Mouse (Mus musculus) adrenal gland, postnatal 4 days (tissue): ENCODE measurements at regions not wholly inside any gene's neighbourhood (a gene's known extent, or its start where the extent isn't known, plus 50 kb on each side); places are given as distances from the start of the nearest gene placed in this dataset.
A peak's percentile ranks its signal among the peaks of the same experiment; 100 is the strongest.

Experiments used
- DNase-seq, 2 experiments: peaks; one replicate each; pipeline ENCODE4 v3.0.0; 2021 to 2022; ENCODE audit warnings: low spot score in 2 of 2, mixed read lengths in 2 of 2

DNA sequence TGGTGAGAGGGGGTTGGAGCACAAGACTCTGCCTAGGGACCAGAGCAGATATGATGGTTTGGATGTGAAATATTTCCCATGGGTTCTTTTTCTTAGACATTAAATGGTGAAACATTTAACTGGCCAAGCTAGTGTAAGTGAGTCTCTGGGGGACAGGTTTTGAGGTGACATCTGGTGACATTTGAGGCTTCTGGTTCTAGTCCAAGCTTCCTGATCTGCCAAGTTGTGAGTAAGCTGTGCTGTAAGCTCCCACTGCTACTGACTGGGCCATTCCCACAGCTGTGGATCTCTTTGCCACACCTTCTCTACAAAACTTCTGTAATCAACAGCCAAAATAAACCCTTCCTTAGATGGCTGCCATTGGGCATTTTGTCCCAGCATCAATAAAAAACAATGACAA lies 264.4 kb downstream of the Cbln1 start:
- no peak for DNase-seq

DNA sequence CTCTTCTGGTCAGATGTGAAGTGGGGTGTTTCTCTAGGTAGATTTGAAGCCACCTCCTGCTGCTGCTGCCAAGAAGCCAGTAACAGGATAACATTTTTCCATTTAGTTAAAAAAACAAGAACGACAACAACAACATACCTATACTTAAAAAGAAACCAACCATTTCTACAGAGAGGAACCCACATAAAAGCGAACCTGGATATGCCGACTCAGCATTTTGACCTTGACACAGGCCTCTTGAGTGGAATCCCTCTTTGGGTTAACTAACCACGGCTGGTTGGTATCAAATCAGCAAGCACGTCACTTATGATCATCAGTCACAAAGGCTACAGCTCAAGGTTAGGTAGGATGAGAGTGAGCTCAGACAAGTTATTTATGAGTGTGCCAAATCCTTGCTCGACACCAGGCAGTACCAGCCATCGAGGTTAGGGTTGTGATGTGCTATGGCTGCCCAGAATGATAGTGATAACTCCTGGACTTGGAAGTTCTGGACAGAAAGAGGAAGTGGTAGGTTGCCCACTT lies 269.7 kb downstream of the Cbln1 start:
- no peak for DNase-seq

DNA sequence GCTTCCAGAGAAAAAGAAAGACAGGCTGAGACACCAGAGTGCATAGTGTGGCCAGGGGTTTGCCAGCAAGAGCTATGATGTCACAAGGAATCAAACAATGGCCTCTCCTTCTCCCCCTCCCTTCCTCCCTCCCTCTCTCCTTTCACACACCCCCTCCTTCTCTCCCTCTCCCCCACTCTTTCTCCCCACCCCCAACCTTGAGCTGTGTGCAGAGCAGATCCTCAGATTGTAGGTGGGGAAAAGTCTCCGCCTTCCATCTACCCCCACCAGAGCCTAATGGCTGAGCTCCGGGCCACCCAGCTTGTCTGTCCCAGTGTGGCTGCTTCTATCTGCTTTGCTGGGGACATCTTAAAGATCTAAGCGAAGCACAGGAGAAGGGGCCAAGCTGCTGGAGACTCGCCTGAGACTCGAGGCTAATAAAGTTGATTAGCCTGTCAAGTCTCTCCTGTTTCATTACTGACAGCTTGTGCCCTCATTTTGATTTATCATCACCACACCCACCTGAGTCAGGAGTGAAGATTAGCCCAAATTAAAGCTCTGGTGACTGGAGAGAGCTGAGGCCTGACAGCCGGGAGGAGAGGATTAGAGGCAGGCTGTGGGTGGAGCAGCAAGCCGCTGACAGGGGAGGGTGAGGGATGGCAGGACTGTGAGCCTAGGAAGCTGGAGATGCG lies 272.8 kb downstream of the Cbln1 start:
- no peak for DNase-seq

DNA sequence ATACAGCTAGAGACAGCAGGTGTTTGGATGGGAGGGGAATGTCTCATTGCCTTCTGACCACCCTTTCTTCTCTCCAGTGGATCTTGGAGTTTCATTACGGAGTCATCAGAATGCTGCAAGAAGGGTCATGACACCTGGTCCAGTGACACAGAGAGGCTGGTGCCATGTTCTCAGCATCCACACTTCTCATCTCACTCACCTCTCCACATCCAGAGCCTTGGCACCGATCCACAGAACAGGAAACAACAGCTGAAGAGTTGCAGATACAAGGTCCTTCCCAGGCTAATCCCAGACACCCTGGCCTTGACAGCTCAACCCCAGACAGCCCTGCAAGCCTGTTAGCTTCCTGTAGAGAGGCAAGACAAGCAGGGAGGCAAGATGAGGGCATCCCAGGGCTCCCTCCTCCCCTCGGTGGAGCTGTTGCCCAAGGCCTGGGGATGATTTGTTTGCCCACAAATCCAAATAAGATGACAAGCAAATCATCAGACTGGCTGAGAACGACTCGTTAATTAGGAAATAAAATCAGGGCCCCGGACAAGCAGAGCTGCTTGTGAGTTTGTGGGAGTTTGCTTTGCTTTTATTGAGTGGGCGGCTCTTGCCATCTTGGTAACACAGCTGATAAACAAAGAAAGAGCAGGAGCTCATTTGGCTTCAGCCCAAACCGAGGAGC lies 274.4 kb downstream of the Cbln1 start:
- DNase-seq: peak in 1 of 2 experiments; percentile 6

DNA sequence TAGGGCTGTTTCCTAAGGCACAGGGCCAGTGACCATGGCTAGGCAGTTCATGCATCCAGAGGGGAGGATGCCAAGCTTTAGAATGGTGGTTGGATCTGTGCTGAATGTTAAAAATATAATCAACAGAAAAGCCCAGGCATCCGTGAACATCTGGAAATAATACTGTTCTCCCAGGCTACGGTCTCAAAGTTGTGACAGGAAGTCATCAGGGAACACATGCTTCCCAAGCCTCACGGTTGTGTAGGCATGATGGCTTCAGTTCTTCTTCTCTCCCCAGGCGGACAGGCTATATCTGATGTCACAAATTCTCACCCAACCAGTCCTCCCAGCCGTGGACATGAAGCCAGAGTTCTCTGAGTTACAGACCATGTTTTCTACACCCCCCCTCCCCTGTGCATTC lies 275.4 kb downstream of the Cbln1 start:
- no peak for DNase-seq

DNA sequence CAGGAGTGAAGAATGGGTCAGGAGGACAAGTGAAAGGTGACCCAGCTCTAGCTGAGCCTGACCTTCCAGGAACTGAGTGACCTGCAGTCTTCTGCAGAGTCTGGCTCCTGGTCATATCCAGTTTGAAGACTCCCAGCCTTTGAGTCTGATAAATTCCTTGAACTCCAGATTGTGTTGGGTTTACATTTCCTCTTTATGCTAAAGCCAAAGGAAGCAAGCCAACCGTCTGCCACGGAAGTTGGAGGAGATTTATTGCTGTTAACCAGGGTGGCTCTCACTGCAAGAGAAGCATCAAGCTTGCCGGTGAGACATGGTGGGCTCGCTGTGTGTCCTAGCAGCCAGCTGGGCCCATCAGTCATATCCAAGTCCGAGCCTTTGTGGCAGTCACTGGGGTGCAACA lies 276.4 kb downstream of the Cbln1 start:
- no peak for DNase-seq

DNA sequence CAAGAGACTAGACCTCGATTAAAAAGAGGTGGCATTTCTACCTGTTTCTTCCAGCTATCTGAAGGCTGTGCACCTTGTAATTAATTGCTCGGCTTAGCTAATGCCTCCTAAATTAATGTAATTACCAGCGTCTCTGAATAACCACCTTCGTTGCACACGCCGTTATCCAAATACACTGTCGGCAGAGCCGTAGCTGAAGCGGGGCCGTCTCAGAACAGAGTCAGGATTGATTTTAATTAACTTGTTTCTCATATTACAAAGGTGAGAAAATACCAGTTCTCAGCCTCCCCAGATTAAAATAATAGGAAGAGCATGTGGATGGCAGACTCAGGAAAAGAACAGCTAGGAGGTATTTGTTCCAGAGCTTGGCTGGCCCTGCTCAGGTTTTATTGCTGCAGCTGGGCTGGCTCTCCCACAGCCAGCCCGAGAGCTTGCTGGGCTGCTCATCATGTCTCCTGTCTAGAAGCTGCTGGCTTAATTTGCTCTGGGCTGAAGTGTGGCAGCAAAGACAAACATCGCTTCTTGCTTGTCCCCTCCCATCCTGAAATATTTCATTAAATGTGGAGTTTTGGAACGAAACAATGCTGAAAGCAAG lies 282.5 kb downstream of the Cbln1 start:
- no peak for DNase-seq

DNA sequence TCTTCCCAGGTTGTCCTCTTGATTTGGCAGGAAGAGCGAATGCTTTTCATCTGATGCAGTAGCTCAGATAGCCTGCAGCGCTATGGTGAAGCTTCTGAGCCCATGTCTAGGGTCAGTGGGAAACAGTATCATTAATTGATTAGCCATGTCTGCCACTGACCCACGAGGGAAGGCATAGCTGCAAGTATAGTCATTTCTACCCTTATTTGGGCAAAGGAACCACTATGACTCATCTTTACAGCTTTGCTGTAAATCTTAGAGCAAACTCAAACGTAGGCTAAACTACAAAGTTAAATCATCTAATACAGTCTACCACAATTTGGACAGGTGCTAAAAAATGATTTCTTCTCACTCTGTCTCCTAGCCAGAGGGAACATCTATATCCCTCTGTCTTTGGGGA lies 289.5 kb downstream of the Cbln1 start:
- DNase-seq: no peak

DNA sequence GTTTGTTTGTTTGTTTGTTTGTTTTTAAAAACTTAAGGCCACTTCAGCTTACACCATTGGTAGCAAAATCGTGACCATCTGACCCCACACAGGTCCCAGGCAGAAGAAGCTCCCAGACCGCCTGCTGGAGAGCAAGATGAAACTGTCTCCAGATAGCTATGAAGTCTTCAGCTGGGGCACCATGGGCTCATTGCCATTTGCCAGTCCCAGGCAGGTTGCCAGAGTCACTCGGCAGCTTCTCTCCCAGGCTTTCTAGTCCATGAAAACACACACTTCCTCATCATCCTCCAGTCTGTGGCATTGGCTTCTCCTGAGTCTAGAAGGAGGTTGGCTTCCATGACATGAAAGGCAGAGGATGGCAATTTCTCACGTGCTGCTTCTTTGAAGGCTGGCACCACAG lies 293.5 kb upstream of the N4bp1 start:
- no peak for DNase-seq

DNA sequence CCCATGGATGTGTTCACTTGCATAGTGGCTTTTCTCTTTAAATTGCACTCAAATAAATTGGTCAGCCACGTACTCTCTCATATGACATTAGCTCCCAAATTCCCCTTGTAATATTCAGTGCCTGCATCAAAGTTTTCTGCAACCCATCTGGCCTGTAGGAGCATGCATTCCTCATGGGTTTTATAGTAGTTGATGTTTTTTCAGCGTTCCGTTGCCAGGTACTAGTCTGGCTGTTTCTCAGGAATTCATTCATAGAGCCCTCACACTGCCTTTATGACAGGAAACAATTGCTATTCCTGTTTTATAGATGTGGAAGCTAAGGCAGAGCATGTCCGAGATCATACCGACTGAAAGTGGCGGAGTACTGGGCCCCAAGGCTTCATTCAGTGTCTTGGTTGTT lies 292.6 kb upstream of the N4bp1 start:
- DNase-seq: no peak

DNA sequence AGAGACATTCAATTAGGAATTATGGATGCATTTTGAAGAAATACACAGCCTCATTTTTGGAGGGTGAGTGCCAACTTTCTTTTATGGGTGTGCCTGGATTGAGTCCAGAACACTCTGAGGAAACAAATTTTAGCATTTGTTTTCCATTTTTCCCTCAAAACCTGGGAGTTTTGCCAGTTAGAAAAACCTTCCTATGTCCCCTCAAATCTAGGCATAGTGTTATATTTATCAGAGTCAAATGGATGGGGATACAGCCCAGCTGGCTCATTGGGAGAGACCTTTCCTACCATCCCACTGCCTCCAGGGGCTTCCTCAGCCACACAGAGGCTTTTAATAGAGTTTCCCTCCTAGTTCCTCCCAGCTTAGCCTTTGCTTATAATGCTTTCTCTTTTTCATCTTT lies 290.0 kb upstream of the N4bp1 start:
- no peak for DNase-seq

DNA sequence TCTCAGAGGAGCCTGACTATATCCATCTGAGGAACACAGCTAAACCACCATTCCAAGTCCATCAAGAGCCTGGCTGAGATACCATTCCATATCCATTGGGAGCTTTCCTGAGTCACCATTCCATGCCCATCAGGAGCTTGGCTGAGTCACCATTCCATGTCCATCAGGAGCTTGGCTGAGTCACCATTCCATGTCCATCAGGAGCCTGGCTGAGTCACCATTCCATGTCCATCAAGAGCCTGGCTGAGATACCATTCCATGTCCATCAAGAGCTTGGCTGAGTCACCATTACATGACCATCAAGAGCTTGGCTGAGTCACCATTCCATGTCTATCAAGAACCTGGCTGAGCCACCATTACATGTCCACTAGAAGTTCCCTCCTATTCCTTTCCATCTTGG lies 288.7 kb upstream of the N4bp1 start:
- no peak for DNase-seq

DNA sequence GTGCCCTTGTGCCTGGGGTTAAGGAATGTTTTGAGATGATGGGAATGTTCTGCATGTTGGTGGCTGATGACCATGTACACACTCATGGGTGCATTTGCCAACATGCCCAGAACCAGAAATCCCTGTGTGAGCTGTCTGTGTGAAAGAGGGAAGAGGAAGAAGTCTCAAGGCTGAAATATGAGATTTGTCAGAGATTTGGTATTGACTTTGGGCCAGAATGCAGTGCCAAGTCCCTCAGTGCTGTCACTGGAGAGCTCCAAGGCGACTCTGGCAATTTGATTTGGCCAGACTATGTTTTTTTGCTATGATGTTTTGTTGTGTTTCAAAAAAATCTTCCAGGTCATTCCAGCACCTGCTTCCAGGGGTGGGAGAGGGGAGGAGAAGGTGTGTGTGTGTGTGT lies 281.7 kb upstream of the N4bp1 start:
- no peak for DNase-seq

DNA sequence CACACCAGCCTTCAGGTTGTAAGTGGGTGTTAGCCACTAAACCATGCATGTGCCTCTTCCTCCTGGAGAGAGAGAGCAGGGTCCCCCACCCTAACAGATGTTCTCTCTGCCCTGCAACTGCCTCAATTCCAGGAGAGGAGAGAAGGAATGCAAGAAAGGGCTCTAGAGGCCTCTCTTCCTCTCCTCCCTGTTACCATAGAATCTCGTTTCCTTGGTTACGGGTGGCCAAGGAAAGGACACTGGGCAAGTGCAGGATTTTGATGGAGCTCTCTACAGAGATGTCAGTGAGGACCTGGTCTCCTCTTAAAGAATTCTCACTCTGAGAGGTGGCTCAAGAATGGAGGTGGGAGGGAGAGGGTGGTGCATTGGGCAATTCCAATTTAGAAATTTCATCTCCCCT lies 275.4 kb upstream of the N4bp1 start:
- DNase-seq: no peak

DNA sequence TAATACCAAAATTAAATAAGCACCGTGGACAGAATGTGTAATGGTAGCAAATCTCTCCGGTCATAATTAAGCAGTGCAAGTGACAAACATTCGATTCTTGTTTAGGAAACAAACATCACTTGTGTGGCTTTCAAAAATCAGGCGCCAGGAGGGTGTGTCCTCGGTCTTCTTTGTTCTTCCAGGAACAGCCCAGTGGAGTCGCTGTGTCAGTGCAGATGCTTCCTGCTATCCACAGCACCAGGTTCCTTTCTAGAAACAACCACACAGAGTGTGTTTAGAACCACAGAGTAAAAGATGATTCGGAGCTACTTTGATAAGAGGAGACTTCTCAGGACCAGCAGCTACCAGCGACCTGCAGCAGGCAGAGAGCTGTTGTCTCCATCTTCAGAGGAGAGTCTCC lies 273.3 kb upstream of the N4bp1 start:
- no peak for DNase-seq

DNA sequence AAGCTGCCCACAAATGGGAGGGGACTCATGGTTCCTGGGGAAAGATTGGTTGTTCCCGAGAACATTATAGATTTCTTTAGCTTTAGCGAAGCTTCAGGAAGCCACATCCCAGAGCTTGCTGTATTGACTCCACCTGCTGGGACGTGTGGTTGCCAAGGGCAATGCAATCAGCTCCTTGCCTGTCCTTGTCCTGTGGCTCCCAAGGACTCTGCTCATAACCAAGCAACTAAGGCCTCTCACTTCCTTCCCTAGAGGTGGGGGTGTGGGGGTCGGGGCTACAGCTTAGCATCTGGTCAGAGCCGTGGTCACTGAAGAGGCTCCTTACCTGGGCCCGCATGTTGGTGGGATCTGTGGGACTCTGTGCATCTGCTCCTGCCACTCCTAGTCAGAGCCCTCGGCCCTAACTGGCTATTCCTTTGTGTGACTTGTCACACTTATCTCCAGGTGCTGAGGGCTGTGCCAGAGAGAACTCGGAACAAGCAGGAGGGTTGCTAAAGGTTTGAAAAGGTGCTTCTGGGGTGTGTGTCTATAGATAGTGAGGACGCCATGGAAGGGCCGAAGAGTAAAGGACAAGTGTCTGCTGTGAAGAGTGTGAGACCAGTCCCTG lies 270.9 kb upstream of the N4bp1 start:
- no peak for DNase-seq

DNA sequence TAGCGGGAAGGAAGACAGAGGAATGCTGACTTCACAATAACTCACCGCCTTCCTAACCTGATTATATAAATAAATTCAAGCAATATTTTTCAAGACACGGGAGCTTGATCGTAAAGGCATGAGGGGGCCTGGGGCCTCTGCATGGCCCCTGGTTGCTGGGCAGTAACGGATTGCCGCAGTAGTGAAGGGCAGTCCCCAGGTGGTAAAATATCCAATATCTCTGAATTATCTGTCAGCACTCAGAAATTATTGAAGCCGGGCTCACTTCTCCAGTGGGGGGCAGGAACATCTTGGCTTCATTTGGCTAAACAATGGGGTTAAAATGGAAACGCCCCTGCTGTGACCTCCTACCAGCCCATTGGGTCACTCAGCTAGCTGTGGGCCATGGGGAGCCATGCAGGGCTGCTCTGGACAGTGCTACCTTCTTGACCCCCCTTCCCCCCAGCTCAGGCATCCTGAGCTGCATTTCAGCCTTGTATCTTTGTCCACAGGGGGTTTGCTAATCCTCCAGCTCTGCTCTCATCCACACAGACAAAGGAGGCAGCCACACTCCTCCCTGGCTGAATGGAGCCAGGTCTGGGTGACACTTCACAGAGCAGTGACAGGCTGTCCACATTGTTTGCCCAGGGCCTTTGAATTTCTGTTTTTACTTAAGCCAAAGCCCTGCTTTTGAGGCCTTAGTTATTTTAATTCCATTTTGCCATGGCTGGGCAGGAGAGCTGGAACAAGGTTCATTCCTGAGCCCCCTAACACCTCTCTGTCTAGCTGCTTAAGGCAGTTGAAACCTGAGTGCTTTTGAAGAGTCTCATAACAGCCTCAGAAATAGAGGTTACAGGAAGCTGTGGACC lies 267.2 kb upstream of the N4bp1 start:
- no peak for DNase-seq

DNA sequence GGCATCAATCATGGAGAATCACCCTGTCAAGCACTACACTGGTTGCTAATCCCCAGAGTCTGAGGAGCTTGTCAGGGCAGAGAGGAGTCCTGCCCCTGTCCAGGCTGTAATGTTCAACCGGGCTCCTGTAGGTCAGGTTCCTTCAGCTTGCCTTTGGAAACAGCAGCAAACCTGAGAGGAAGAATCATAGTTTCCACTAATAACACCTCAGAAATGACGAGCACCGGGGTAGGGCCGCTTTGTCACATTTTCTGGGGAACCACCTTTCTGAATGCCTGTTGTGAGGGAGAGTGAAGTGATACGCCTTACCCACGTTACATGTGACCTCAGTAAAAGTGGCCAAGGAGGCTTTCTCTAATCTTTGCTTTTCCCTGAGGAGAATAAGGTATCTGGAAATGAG lies 263.8 kb upstream of the N4bp1 start:
- no peak for DNase-seq

DNA sequence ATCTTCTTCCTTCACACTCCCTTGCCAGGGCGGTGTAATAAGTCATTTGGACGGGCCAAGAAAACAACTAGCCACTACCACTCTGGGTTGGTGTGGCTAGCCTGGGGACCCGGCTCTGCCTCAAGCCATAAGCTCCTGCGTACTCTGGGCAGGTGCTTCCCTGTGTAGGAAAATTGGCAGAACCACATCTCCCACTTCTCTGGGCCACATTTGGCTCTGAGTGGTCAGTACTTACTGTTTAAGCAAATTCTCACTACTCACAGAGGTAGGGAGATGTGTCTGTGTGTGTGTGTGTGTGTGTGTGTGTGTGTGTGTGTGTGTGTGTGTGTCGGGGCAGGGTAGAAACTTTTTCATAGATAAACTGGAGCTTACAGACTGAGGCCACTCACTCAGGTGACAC lies 262.6 kb upstream of the N4bp1 start:
- DNase-seq: no peak

DNA sequence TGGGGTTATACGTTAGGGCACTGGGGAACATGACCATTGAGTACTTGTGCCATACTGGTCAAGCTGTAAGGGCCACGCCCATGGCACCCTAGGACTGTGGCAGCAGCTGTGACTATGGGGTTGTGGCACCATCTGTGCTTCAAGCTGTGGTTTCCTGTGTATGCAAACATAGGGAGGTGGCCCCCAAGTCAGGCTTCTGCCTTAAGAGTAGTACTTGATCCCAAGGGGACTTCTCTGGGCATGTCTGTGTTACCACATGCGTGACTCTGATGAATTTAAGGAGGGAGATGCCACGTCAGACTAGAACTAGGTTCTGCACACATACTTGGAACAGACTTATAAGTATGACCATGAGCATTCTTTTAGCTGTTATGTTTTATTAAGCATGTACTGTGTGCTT lies 252.4 kb upstream of the N4bp1 start:
- no peak for DNase-seq

DNA sequence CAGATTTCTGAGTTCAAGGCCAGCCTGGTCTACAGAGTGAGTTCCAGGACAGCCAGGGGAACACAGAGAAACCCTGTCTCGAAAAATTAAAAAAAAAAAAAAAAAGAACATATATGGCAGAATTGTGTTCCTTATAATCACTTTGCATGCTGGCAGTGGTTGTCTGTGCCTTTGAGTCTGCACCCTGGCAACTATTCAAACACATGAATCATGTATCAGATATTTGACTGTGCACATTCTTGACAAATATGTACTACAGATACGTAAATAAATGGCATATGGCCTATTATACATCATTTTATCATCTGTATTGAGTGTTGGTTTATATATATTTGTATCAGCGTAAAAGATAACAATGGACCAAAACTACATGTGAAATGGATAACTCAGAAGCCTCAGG lies 246.7 kb upstream of the N4bp1 start:
- no peak for DNase-seq
